Mouse (Mus musculus) ES-E14 (cell line): ENCODE results near the gene Rnf224. TPM values are rescaled to one million over a fixed set of nuclear protein-coding genes. Genes with fewer than 3 reads are reported as not detected.

Experiments
- DNase-seq: peaks from one replicate; pipeline ENCODE4 v3.0.0-alpha.2; 2013; ENCODE audit warnings: low read depth, low spot score
- H3K27ac ChIP-seq: 2 replicates; pipeline ENCODE4 v1.5.1; 2012; ENCODE audit warnings: low read depth, mild to moderate bottlenecking, low read length, moderate library complexity, mixed read lengths; ENCODE audit not compliant: poor library complexity, insufficient read depth, severe bottlenecking
- H3K36me3 ChIP-seq: 2 replicates; pipeline ENCODE4 v1.6.1; 2012; ENCODE audit warnings: mild to moderate bottlenecking, low read length, moderate library complexity, mixed read lengths; ENCODE audit not compliant: control insufficient read depth, poor library complexity, insufficient read depth, severe bottlenecking
- H3K4me1 ChIP-seq, 2 experiments: fragments of 150-350 bp in 1 of 2; sonication (generic) in 1 of 2; 2 replicates each; pipeline ENCODE4 v1.6.1; 2012; ENCODE audit warnings: low read length in 2 of 2, mild to moderate bottlenecking in 1 of 2, mixed read lengths in 1 of 2; ENCODE audit not compliant: control insufficient read depth in 2 of 2, insufficient read depth in 2 of 2, poor library complexity in 1 of 2
- H3K4me3 ChIP-seq, 2 experiments: fragments of 150-350 bp in 1 of 2; sonication (generic) in 1 of 2; 2 replicates each; pipeline ENCODE4 v1.5.1; 2012; ENCODE audit warnings: low read length in 2 of 2, low read depth in 1 of 2, mild to moderate bottlenecking in 1 of 2, mixed read lengths in 1 of 2; ENCODE audit not compliant: insufficient read depth in 1 of 2, poor library complexity in 1 of 2, severe bottlenecking in 1 of 2
- H3K9ac ChIP-seq: 2 replicates; pipeline ENCODE4 v1.6.1; 2012; ENCODE audit warnings: low read depth, mild to moderate bottlenecking, low read length, mixed read lengths; ENCODE audit not compliant: poor library complexity, insufficient read depth, severe bottlenecking
- H3K9me3 ChIP-seq: fragments of 150-350 bp; sonication (generic); 2 replicates; pipeline ENCODE4 v1.6.1; 2012; ENCODE audit warnings: low read depth, mild to moderate bottlenecking, low read length; ENCODE audit not compliant: control insufficient read depth, insufficient read depth
- CHD2 ChIP-seq: IDR thresholded peaks from 2 replicates; pipeline ENCODE4 v1.6.1; 2014; ENCODE audit warnings: mild to moderate bottlenecking, low read depth, low read length, inconsistent platforms
- HCFC1 ChIP-seq: IDR thresholded peaks from 2 replicates; pipeline ENCODE4 v1.6.1; 2012; ENCODE audit warnings: low read length, inconsistent platforms, borderline replicate concordance; ENCODE audit not compliant: insufficient read depth
- MAFK ChIP-seq: IDR thresholded peaks from 2 replicates; pipeline ENCODE4 v1.6.1; 2014; ENCODE audit warnings: mild to moderate bottlenecking, low read depth, low read length, inconsistent platforms; ENCODE audit not compliant: insufficient read depth
- ZC3H11A ChIP-seq: IDR thresholded peaks from 2 replicates; pipeline ENCODE4 v1.6.1; 2012; ENCODE audit warnings: low read depth, mild to moderate bottlenecking, inconsistent platforms, low read length, borderline replicate concordance
- ZNF384 ChIP-seq: IDR thresholded peaks from 2 replicates; pipeline ENCODE4 v1.6.1; 2012; ENCODE audit warnings: low read depth, low read length, inconsistent platforms
- in situ Hi-C, 2 experiments: fragments of 600-800 bp; cut with MboI; formaldehyde crosslinking; loops; one replicate each; pipeline ENCODE4 v1.15.1; 2025; ENCODE audit warnings: low sequenced_read_pairs in 2 of 2, inconsistent platforms in 1 of 2; ENCODE audit not compliant: unreplicated experiment in 2 of 2
- total RNA-seq: library from RNA; depleted of rRNA; stranded (reverse); fragments of 300-350 nt; gene quantifications from 2 replicates; pipeline ENCODE4 v1.2.3, GENCODE M21; 2012

Rnf224 gene
- total RNA-seq, 1 experiment, result 0.18 TPM

GRCm38 (mm10) chr2:25194486-25195171 lies 42.0 kb downstream of the Rnf224 start:
- in situ Hi-C loops, result no loop called here
- Histone ChIP-seq H3K36me3 (peaks cover 4% of the 10 kb centered on the region; the same call in 1 of the 2 replicates), H3K4me3 (peak overlapping the region; percentile 66 to 67), H3K27ac (no peak overlapping the region), H3K9me3 (no peaks in the 10 kb centered on the region), H3K9ac (peak overlapping the region; percentile 72; the same call in 1 of the 2 replicates), H3K4me1 (peaks cover 2 to 22% of the 10 kb centered on the region in 2 experiments; a peak in 2 of 4 replicates)
- DNase-seq, result no peak
- TF ChIP-seq CHD2, result no peak
- no peak for TF ChIP-seq MAFK
- TF ChIP-seq HCFC1, result no peak
- TF ChIP-seq ZNF384, result no peak
- TF ChIP-seq ZC3H11A, result no peak

GRCm38 (mm10) chr2:25194006-25194405 lies 42.6 kb downstream of the Rnf224 start:
- DNase-seq, result no peak
- no peaks in the 10 kb centered on the region for H3K9me3 ChIP-seq
- no peak overlapping the region for H3K27ac ChIP-seq
- H3K4me1 ChIP-seq, result peaks cover 2 to 22% of the 10 kb centered on the region in 2 experiments; a peak in 2 of 4 replicates
- H3K4me3 ChIP-seq, result no peak overlapping the region
- TF ChIP-seq MAFK, result no peak
- no peak for TF ChIP-seq CHD2
- no peak for TF ChIP-seq HCFC1
- TF ChIP-seq ZNF384, result no peak
- TF ChIP-seq ZC3H11A, result no peak
- H3K36me3 ChIP-seq, result peaks cover 3% of the 10 kb centered on the region; the same call in 1 of the 2 replicates
- in situ Hi-C loops, result no loop called here
- H3K9ac ChIP-seq, result peak overlapping the region; percentile 12; the same call in 1 of the 2 replicates

GRCm38 (mm10) chr2:25193330-25193770 lies 43.2 kb downstream of the Rnf224 start:
- peak overlapping the region; percentile 12; the same call in 1 of the 2 replicates for H3K9ac ChIP-seq
- DNase-seq, result peak; percentile 96
- peak overlapping the region; percentile 9 to 35; a peak in 3 of 4 replicates for H3K4me3 ChIP-seq
- in situ Hi-C loops, result no loop called here
- H3K27ac ChIP-seq, result no peak overlapping the region
- peaks cover 3% of the 10 kb centered on the region; the same call in 1 of the 2 replicates for H3K36me3 ChIP-seq
- TF ChIP-seq ZC3H11A, result peak; percentile 82; the same call in 1 of the 2 replicates
- TF ChIP-seq CHD2, result no peak
- H3K4me1 ChIP-seq, result peaks cover 2 to 22% of the 10 kb centered on the region in 2 experiments; a peak in 2 of 4 replicates
- H3K9me3 ChIP-seq, result no peaks in the 10 kb centered on the region

GRCm38 (mm10) chr2:25187841-25188240 lies 48.7 kb downstream of the Rnf224 start:
- Histone ChIP-seq H3K4me1 (peaks cover 4 to 6% of the 10 kb centered on the region in 2 experiments; a peak in 1 of 4 replicates), H3K27ac (no peak overlapping the region), H3K9me3 (no peaks in the 10 kb centered on the region), H3K9ac (no peak overlapping the region), H3K36me3 (no peaks in the 10 kb centered on the region), H3K4me3 (no peak overlapping the region)
- TF ChIP-seq MAFK (no peak), ZC3H11A (no peak), HCFC1 (no peak), ZNF384 (no peak), CHD2 (no peak)
- in situ Hi-C loops, result no loop called here
- DNase-seq, result no peak
